Mouse (Mus musculus) intestine, postnatal 0 days (tissue): ENCODE measurements around the gene Galnt10. TPM values are rescaled to one million over a fixed set of nuclear protein-coding genes. Genes with fewer than 3 reads are reported as not detected.

Experiments used
- ATAC-seq: fragments of 200-750 bp; cut with Nextera tagmentation; 2 replicates; pipeline ENCODE4 v1.8.0; 2017; ENCODE audit warnings: mild to moderate bottlenecking, moderate TSS enrichment, moderate library complexity
- H3K27ac ChIP-seq: fragments of 300-500 bp; sonication (generic); 2 replicates; pipeline ENCODE4 v1.5.1; 2014; ENCODE audit warnings: mild to moderate bottlenecking, low read depth, low read length, moderate library complexity
- H3K27me3 ChIP-seq: fragments of 300-500 bp; sonication (generic); replicated peaks from 2 replicates; pipeline ENCODE4 v1.6.1; 2014; ENCODE audit warnings: low read length, mixed read lengths; ENCODE audit not compliant: control insufficient read depth, insufficient read depth
- H3K36me3 ChIP-seq: fragments of 300-500 bp; sonication (generic); 2 replicates; pipeline ENCODE4 v1.6.1; 2014; ENCODE audit warnings: mild to moderate bottlenecking, moderate library complexity; ENCODE audit not compliant: control insufficient read depth, insufficient read depth
- H3K4me1 ChIP-seq: fragments of 300-500 bp; sonication (generic); replicated peaks from 2 replicates; pipeline ENCODE4 v1.6.1; 2014; ENCODE audit warnings: antibody characterized with exemption, low read length, mixed read lengths; ENCODE audit not compliant: control insufficient read depth, insufficient read depth
- H3K4me2 ChIP-seq: fragments of 300-500 bp; sonication (generic); replicated peaks from 2 replicates; pipeline ENCODE4 v1.6.1; 2014; ENCODE audit warnings: low read depth, mild to moderate bottlenecking, moderate library complexity
- H3K4me3 ChIP-seq: fragments of 300-500 bp; sonication (generic); 2 replicates; pipeline ENCODE4 v1.5.1; 2014; ENCODE audit warnings: low read depth, low read length
- H3K9ac ChIP-seq: fragments of 300-500 bp; sonication (generic); 2 replicates; pipeline ENCODE4 v1.6.1; 2014; ENCODE audit warnings: mild to moderate bottlenecking, low read depth, low read length
- H3K9me3 ChIP-seq: fragments of 300-500 bp; sonication (generic); 2 replicates; pipeline ENCODE4 v1.6.1; 2016; ENCODE audit warnings: mixed run types; ENCODE audit not compliant: control insufficient read depth
- CTCF ChIP-seq: sonication (generic); IDR thresholded peaks from 2 replicates; pipeline ENCODE4 v1.5.1; 2016; ENCODE audit warnings: low read depth, mild to moderate bottlenecking, control low read depth, antibody characterized with exemption, moderate library complexity
- WGBS: fragments of 180-500 bp; shearing (Covaris S2); extraction: QIAGEN DNeasy Blood & Tissue Kit; methylation state at CpG from one replicate; pipeline ENCODE4 v1.1.7; 2014; 5-methylcytosine and 5-hydroxymethylcytosine counted together
- polyA plus RNA-seq: library from polyadenylated mRNA; unstranded; fragments of >200 nt; fragmentation: Nextera tagmentation; extraction: Ambion mirVana; gene quantifications from 2 replicates; pipeline ENCODE4 v1.2.1, GENCODE M21; 2015

Galnt10 gene
- polyA plus RNA-seq, 1 experiment from 2014 or later = 22.5 TPM

GRCm38 (mm10) chr11:57836401-57836800 is 191.2 kb downstream of the Galnt10 start:
- H3K27ac ChIP-seq = no peak overlapping the region
- no peak for ATAC-seq
- no peak for TF ChIP-seq CTCF
- no peak overlapping the region; the same call in 1 of the 2 replicates for H3K4me3 ChIP-seq
- WGBS = 29% methylated on average over 9 of the region's 9 CpGs
- no peaks in the 10 kb centered on the region for H3K9me3 ChIP-seq
- no peaks in the 10 kb centered on the region for H3K36me3 ChIP-seq
- H3K9ac ChIP-seq = no peak overlapping the region
- H3K4me1 ChIP-seq = no peaks in the 10 kb centered on the region; the same call in 1 of the 2 replicates
- H3K27me3 ChIP-seq = peaks cover 88% of the 10 kb centered on the region
- peak overlapping the region; percentile 44 for H3K4me2 ChIP-seq

Other genes starting within 250 kb of the Galnt10 start
- 54.8 and 56.1 TPM in 2 replicates for gene Fam114a2, start 126.8 kb upstream of the Galnt10 start, polyA plus RNA-seq
- 30.4 and 31.9 TPM in 2 replicates for gene Mfap3, start 126.8 kb upstream of the Galnt10 start, polyA plus RNA-seq
- gene Sap30l, start 156.2 kb downstream of the Galnt10 start, polyA plus RNA-seq = 19.3 and 21.2 TPM in 2 replicates
- 17.4 and 20.7 TPM in 2 replicates for gene Hand1, start 187.4 kb downstream of the Galnt10 start, polyA plus RNA-seq